In the genomic region with DNA sequence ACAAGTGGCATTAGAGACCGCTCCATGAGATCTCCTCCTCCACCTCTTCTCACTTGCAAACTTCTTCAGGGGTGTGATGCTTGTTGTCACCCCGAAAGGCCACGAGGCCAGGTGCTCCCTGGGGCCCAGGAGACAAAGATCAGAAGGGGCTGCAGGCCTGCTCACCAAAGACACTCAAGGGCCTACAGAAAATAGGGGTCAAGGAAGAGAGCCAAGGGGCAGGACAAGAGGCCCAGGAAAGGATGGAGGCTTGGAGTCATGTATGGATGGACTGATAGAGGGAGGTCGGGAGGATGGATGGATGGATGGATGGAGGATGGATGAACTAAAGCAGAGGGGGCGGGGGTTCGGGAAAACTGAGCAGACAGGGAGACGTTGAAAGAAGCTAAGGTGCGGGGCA, we compare ENCODE assay signal across 1 mouse cellular context.
TF ChIP-seq lines count a peak whose summit lies in the region.

No protein-coding gene starts in this region.

TF ChIP-seq in CH12.LX, 34 proteins besides CTCF, POLR2A, EP300 and RAD21:
- TF ChIP-seq PAX5 (IDR thresholded peaks at IDR 0.05; ENCODE audit: low read length), result no peak
- no peak for TF ChIP-seq UBTF (IDR thresholded peaks at IDR 0.05; ENCODE audit: low read depth, low read length)
- TF ChIP-seq MYC (IDR thresholded peaks at IDR 0.05; ENCODE audit: low read depth, low read length), result no peak
- no peak for TF ChIP-seq RCOR1 (conservative IDR thresholded peaks at IDR 0.05; ENCODE audit: low read depth, low read length)
- no peak for TF ChIP-seq ZC3H11A (IDR thresholded peaks at IDR 0.05; ENCODE audit: low read depth, low read length)
- TF ChIP-seq IRF4 (IDR thresholded peaks at IDR 0.05; ENCODE audit: low read depth, low read length), result no peak
- TF ChIP-seq BHLHE40 (IDR thresholded peaks at IDR 0.05; ENCODE audit: low read depth, low read length), result no peak
- TF ChIP-seq SIN3A (IDR thresholded peaks at IDR 0.05; ENCODE audit: low read length), result no peak
- no peak for TF ChIP-seq ELF1 (IDR thresholded peaks at IDR 0.05; ENCODE audit: low read depth, low read length)
- TF ChIP-seq MAFK (IDR thresholded peaks at IDR 0.05; ENCODE audit: insufficient replicate concordance, low read length), result no peak
- no peak for TF ChIP-seq CHD1 (IDR thresholded peaks at IDR 0.05; ENCODE audit: low read depth, low read length)
- TF ChIP-seq NRF1 (IDR thresholded peaks at IDR 0.05; ENCODE audit: low read depth, low read length), result no peak
- no peak for TF ChIP-seq CHD2 (IDR thresholded peaks at IDR 0.05; ENCODE audit: low read length)
- no peak for TF ChIP-seq NELFE (IDR thresholded peaks at IDR 0.05; ENCODE audit: low read depth, low read length)
- no peak for TF ChIP-seq USF2 (conservative IDR thresholded peaks at IDR 0.05; ENCODE audit: low read depth, low read length)
- no peak for TF ChIP-seq MEF2A (IDR thresholded peaks at IDR 0.05; ENCODE audit: borderline replicate concordance, low read depth, low read length)
- no peak for TF ChIP-seq JUN (IDR thresholded peaks at IDR 0.05; ENCODE audit: insufficient read depth, low read depth, low read length)
- no peak for TF ChIP-seq HCFC1 (IDR thresholded peaks at IDR 0.05; ENCODE audit: low read depth, low read length)
TF ChIP-seq in CH12.LX: peak in this region for 0.
